In the genomic region with DNA sequence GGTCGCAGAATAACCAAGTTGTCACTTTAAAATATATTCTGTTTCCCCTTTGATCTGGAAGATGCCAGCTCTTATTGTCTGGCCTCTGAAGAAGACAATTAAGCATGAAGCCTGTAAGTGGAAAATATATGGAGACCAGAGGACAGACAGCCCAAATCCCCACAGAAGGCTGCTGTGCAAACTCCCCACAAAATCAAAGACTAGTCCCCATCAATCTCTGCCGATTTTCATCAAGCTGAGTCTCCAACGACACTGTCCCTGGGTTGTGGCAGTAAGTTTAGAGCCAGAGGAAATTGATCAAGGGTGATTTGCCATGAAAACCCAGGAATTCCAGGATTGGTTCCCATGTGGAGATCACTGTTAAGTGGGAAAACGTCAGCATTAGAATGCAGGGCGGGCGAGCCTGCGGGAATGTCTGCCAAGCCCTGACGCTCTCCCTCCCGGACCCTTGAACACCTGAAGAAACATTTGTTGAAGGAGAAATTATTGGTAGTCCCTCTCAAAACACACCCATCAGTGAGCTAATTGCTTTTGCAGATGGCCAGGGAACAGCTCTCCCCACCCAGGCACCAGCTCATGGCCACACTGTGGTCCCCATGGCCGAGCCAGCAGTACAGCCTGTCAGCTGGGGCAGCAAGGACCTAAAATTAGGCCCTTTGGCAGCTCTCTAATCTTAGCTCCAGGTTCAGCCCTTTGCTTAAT, we compare ENCODE assay signal across 10 mouse cellular contexts.
DNase-seq lines count a peak whose midpoint lies in the region; ATAC-seq and TF ChIP-seq lines count a peak whose summit lies in the region.
"Had no signal": no experiment of that assay in that cellular context is flagged by ENCODE, and none has a peak within 500 bp of the region (broad histone marks: within the 10 kb centered on the region; RNA-seq: fewer than 3 reads in every experiment).

No protein-coding gene starts in this region.

- no peak for DNase-seq in forebrain, embryonic 10.5 days (ENCODE audit: extremely low spot score, low spot score)
- DNase-seq in forebrain, postnatal 0 days: no peak
- peak; percentile 68 to 72 for DNase-seq in cerebellum, postnatal 10 days
- peak; percentile 18 for DNase-seq in gastrocnemius, postnatal 10 days
- no peak for DNase-seq in midbrain, embryonic 10.5 days (ENCODE audit: low spot score)
- no peak for DNase-seq in layer of hippocampus, adult 2 months (ENCODE audit: low spot score in 2 of 2)
- no peak for DNase-seq in retina, embryonic 14.5 days (ENCODE audit: low spot score)
- no peak for DNase-seq in spleen, postnatal 4 days (ENCODE audit: low spot score in 2 of 2)

- no peak for TF ChIP-seq CTCF in forebrain, postnatal 0 days (IDR thresholded peaks at IDR 0.05; ENCODE audit: low read depth)
- no peak for TF ChIP-seq CTCF in layer of hippocampus, adult 2 months (conservative IDR thresholded peaks at IDR 0.05)

- H3K9me3 ChIP-seq in forebrain, embryonic 10.5 days: no peaks in the 10 kb centered on the region
- no peaks in the 10 kb centered on the region for H3K9me3 ChIP-seq in forebrain, postnatal 0 days (ENCODE audit: low read length)
- H3K9me3 ChIP-seq in midbrain, embryonic 10.5 days (replicated peaks): no peaks in the 10 kb centered on the region
- H3K9me3 ChIP-seq: lung, embryonic 15.5 days had no signal

- peaks cover 53% of the 10 kb centered on the region for H3K4me1 ChIP-seq in forebrain, embryonic 10.5 days
- H3K4me1 ChIP-seq in forebrain, postnatal 0 days (ENCODE audit: insufficient read depth): peaks cover 19% of the 10 kb centered on the region
- H3K4me1 ChIP-seq in midbrain, embryonic 10.5 days: peaks cover 32% of the 10 kb centered on the region

- H3K4me3 ChIP-seq in forebrain, embryonic 10.5 days: no peak overlapping the region
- H3K4me3 ChIP-seq in forebrain, postnatal 0 days (ENCODE audit: low read depth, low read length): no peak overlapping the region
- H3K4me3 ChIP-seq in midbrain, embryonic 10.5 days: no peak overlapping the region
- no peak overlapping the region for H3K4me3 ChIP-seq in layer of hippocampus, adult 2 months
- H3K4me3 ChIP-seq: erythroblast, embryonic 14.5 days; lung, embryonic 15.5 days had no signal

- no peaks in the 10 kb centered on the region for H3K36me3 ChIP-seq in forebrain, embryonic 10.5 days (replicated peaks)
- no peaks in the 10 kb centered on the region for H3K36me3 ChIP-seq in forebrain, postnatal 0 days (ENCODE audit: insufficient read depth)
- no peaks in the 10 kb centered on the region for H3K36me3 ChIP-seq in midbrain, embryonic 10.5 days
- H3K36me3 ChIP-seq: lung, embryonic 15.5 days had no signal

- no peak overlapping the region for H3K4me2 ChIP-seq in forebrain, postnatal 0 days (ENCODE audit: low read depth)

- H3K9ac ChIP-seq in forebrain, postnatal 0 days: no peak overlapping the region
- H3K9ac ChIP-seq: lung, embryonic 15.5 days had no signal

- 54% methylated on average over 10 of the region's 10 CpGs for WGBS in forebrain, embryonic 10.5 days
- WGBS in forebrain, postnatal 0 days: 32% methylated on average over 10 of the region's 10 CpGs
- WGBS in midbrain, embryonic 10.5 days: 59% methylated on average over 10 of the region's 10 CpGs

- peaks cover 59% of the 10 kb centered on the region for H3K27me3 ChIP-seq in forebrain, embryonic 10.5 days (ENCODE audit: poor library complexity, severe bottlenecking)
- H3K27me3 ChIP-seq in forebrain, postnatal 0 days (ENCODE audit: insufficient read depth, low read length): no peaks in the 10 kb centered on the region
- H3K27me3 ChIP-seq in midbrain, embryonic 10.5 days (ENCODE audit: low read depth, poor library complexity, severe bottlenecking): peaks cover 68% of the 10 kb centered on the region
- H3K27me3 ChIP-seq: lung, embryonic 15.5 days had no signal

- no peak for ATAC-seq in forebrain, postnatal 0 days

- peak overlapping the region; percentile 76 for H3K27ac ChIP-seq in forebrain, embryonic 10.5 days
- no peak overlapping the region for H3K27ac ChIP-seq in forebrain, postnatal 0 days (ENCODE audit: low read depth, low read length)
- peak overlapping the region; percentile 39; the same call in 1 of the 2 replicates for H3K27ac ChIP-seq in midbrain, embryonic 10.5 days (replicated peaks)
- no peak overlapping the region for H3K27ac ChIP-seq in layer of hippocampus, adult 2 months
- H3K27ac ChIP-seq: lung, embryonic 15.5 days had no signal

Comparison
In these comparisons a context has a peak if more than half of its experiments do, and no peak if none do; other contexts are left out.
1. H3K27ac ChIP-seq: peak in forebrain, embryonic 10.5 days (single experiment) and midbrain, embryonic 10.5 days (single experiment); none in forebrain, postnatal 0 days (single experiment) and layer of hippocampus, adult 2 months (single experiment).
2. DNase-seq: peak in cerebellum, postnatal 10 days (2 of 2) and gastrocnemius, postnatal 10 days (single experiment); none in forebrain, embryonic 10.5 days (single experiment), forebrain, postnatal 0 days (single experiment), midbrain, embryonic 10.5 days (single experiment), layer of hippocampus, adult 2 months (0 of 2), retina, embryonic 14.5 days (single experiment) and spleen, postnatal 4 days (0 of 2).